Mouse (Mus musculus): ENCODE results near the gene Fzd2. TPM values are rescaled to one million over a fixed set of nuclear protein-coding genes. Genes with fewer than 3 reads are reported as not detected.

Gene Fzd2
- polyA plus RNA-seq (2017; shearing (Covaris generic)) = not detected

GRCm38 (mm10) chr11:102604010-102604584, at the start of gene Fzd2:
Gene Fzd2 (plus strand): TSS chr11:102604396.

GRCm38 (mm10) chr11:102556031-102556715, 48.0 kb upstream of the Fzd2 start, which contains the start of gene Gpatch8:
Gene Gpatch8 (minus strand): TSS chr11:102556392.

GRCm38 (mm10) chr11:102579165-102580033, 24.8 kb upstream of the Fzd2 start, which contains the start of gene Gm11627:
Gene Gm11627 (minus strand): TSS chr11:102579461.

Other genes with a start within 250 kb of the Fzd2 start
- gene Slc4a1, start 238.2 kb upstream of the Fzd2 start, polyA plus RNA-seq (2017; shearing (Covaris generic)) = 0.79 TPM
- gene Rundc3a, start 211.0 kb upstream of the Fzd2 start, polyA plus RNA-seq (2017; shearing (Covaris generic)) = 15.9 TPM
- 32.8 TPM for gene Slc25a39, start 196.4 kb upstream of the Fzd2 start, polyA plus RNA-seq (2017; shearing (Covaris generic))
- 52.2 TPM for gene Grn, start 174.1 kb upstream of the Fzd2 start, polyA plus RNA-seq (2017; shearing (Covaris generic))
- not detected for gene Fam171a2, start 156.7 kb upstream of the Fzd2 start, polyA plus RNA-seq (2017; shearing (Covaris generic))
- gene Itga2b, start 134.3 kb upstream of the Fzd2 start, polyA plus RNA-seq (2017; shearing (Covaris generic)) = 2.0 TPM
- 81.4 TPM for gene Gpatch8, start 48.0 kb upstream of the Fzd2 start, polyA plus RNA-seq (2017; shearing (Covaris generic))
- not detected for gene Gm11627, start 24.9 kb upstream of the Fzd2 start, polyA plus RNA-seq (2017; shearing (Covaris generic))
- gene Meioc, start 59.3 kb downstream of the Fzd2 start, polyA plus RNA-seq (2017; shearing (Covaris generic)) = not detected
- gene Ccdc43, start 93.4 kb downstream of the Fzd2 start, polyA plus RNA-seq (2017; shearing (Covaris generic)) = 44.1 TPM
- 0.14 TPM for gene Adam11, start 157.0 kb downstream of the Fzd2 start, polyA plus RNA-seq (2017; shearing (Covaris generic))
- gene Gjc1, start 215.3 kb downstream of the Fzd2 start, polyA plus RNA-seq (2017; shearing (Covaris generic)) = 0.11 TPM
- gene Higd1b, start 231.5 kb downstream of the Fzd2 start, polyA plus RNA-seq (2017; shearing (Covaris generic)) = not detected

All from CD4-positive, CD25-positive, alpha-beta regulatory T cell, adult 9 weeks (primary cell).